Mouse (Mus musculus) thymus, postnatal 36 days (tissue): ENCODE measurements around the gene Npm3.

Source experiments
- DNase-seq, 2 experiments: peaks; one replicate each; pipeline ENCODE4 v3.0.0; 2022; ENCODE audit warnings: mixed read lengths in 2 of 2

The Npm3 gene

DNA sequence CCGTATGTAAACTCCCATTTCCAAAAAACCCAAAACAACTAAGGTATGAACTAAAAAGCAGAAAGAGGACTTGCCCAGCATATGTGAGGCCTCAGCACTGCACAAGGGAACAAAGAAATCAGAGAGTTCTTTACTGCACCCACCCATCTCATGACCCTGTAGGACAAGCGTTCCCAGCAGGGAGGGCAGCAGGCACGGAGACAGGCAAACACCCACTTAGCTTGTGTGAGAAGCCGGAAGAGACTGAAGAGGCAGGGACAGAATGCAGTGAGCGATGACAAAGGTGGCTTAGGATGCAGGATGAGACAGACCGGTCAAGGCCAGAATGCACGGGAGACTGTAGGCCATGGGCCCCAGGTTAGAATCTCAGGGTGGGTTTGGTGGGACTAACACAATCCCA is 17.7 kb downstream of the Npm3 start:
- no peak for DNase-seq

DNA sequence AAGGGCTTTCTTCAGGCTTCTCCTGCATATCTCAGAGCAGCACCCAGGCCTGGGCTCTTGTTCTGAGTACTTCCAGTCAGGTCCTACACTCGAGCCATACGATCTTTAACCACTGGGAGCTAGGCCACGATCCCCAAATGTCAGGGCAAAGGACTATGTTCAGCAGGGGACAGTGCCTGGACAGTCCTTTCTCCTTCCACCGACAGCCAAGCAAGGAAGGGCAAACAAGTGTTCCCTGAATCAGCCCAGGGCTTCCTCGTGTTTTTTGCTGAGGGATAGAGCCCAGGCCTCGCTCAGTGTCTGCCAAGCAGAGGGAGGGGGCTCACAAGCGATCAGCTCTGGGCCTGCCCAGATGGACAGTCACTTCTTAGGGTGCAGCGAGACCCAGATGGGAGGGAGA is 19.3 kb downstream of the Npm3 start:
- no peak for DNase-seq

DNA sequence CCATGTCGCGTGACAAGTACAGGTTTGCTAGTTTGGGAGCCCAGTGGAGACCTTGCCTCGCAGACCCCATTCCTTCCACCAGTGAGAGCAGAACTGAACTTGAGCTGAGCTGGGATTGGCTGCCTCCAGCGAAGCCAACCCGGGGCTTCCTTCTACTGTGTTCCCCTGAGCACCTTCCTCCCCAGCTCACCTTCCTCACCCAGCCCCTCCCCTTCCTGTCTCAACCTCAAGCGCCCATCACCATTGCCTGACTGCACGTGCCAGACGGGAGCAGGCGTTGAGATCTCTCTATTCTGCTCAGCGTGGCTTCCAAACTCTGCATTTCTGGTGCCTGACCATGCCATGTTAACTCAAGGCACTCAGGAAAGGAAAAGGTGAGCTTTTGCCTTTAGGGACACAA is 22.2 kb downstream of the Npm3 start:
- DNase-seq, result peak; percentile 63 to 78

DNA sequence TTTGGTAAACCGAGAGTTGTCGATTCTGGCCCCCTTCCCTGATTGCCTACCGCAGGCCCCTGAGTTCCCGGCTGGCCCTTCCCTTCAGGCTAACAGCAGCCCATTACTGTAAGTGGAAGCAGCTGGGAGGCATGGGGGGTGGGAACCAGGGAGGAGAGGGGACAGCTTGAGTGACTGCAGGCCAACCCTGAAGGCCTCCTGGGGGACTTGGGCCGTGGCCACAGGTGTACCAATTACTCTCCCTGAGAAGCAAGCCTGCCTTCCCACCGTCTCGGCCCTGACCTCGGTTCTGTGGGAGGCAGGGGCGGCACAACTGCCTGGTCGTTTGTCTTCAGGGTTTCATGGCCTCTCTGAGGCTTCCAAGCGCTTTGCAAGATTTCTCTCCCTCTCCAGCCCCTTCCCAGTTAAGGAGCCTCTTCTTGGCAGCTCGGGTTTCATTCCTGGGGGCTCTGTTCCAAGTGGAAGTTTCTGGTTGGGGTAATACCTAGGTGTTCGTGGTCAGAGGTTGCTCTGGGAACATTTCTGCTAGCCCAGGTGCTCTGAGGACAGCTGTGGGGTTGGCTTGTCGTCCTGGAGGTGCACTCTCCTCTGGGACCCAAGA is 23.6 kb downstream of the Npm3 start:
- DNase-seq, result no peak

DNA sequence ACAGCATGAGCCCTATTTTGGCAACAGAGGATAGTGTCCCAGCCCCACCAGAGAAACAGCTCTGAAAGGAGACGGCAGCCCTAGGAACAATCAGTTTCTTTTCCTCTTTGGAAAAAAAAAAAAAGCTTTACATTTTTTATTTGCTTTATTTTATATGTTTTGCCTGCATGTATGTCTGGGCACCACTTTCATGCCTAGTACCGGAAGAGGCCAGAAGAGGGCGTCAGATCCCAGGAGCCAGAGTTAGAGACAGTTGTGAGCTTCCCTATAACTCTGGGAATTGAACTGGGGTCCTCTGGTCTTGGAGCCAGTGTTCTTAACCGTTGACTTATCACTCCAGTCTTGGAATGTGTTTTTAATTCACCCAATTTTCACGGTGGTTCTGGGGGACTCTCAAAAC is 27.2 kb downstream of the Npm3 start:
- no peak for DNase-seq

DNA sequence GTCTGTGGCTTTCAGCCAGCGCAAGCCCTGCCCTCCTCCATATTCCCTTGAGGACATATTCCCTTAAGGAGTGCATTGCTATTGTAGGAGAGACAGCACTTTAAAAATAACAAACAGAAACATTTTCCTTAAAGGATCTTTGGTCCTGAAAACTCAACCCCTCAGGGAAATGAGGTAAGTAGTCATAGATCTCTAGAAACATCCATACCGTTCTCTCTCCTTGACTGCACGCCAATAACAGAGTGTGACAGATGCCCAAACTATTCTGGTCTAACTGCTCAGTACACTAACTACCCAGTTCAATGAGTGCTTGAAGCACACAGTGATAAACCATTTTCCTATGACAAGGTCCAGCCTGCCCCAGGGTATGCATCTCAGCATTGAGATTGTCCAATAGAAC is 31.1 kb downstream of the Npm3 start:
- no peak for DNase-seq

DNA sequence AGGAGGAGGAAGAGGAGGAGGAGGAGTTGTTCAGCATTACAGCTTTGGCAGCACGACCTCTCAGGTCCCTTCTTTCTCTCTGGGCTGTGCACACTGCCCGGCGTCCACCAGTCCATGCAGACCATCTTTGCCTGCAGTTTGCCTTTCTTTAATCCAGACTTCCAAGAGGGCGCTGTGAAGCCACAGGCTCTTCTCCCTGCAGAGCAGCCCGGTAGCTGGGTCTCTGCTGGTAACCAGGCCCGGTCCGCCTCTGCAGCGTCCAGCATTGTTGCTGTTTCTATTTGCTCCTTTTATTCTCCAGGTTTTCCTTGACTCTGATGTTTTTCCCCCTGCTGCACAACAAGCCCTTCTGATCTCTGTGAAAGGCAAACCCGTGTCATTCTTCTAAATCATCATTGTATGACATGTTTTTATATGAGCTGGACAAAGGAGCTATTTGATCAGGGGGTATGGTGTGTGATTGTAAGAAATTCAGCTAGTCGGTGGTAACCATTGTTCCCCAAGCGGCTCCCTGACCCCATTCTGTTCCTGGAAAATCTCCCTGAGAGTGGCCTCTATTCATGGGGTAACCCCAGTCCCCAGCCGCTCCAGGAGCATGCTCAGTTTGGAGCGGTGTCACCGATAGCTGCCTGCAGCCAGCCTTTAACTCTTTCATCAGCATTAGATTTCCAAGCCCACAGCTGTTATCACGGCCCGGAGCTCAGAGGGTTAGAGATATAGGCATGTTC is 31.7 kb downstream of the Npm3 start:
- DNase-seq, result no peak

DNA sequence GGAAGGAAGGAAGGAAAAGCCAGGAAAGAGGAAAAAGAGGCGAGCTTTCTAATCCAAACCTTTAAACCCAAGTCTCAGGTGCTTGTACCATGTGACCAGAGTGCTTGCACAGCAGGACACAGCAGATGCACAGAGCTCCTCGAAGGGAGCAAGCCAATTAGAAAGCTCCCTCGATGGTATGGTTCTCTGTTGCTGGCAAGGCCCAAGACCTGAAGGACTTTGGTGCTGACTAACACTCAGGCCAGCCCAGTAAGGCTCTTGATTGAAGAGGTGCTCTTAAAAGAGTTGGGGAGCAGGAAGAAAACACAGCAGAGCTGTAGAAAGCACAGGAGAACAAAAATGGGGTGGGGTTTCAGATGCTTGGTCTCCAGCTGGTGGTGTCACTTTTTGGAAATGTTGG is 40.7 kb downstream of the Npm3 start:
- DNase-seq, result no peak
